ENCODE assay signal across 25 mouse cellular contexts in genomic region chr3:105675932-105676331, GRCm38 (mm10). TPM values are rescaled to one million over a fixed set of nuclear protein-coding genes. Genes with fewer than 3 reads are reported as not detected.
DNase-seq lines count a peak whose midpoint lies in the region; ATAC-seq and TF ChIP-seq lines count a peak whose summit lies in the region.
"Had no signal": no experiment of that assay in that cellular context is flagged by ENCODE, and none has a peak within 500 bp of the region (broad histone marks: within the 10 kb centered on the region; RNA-seq: fewer than 3 reads in every experiment).

No protein-coding gene starts in this region.

- H3K4me1 ChIP-seq in kidney, postnatal 0 days (replicated peaks; ENCODE audit: insufficient read depth, low read length) = no peaks in the 10 kb centered on the region
- H3K4me1 ChIP-seq in kidney, embryonic 15.5 days = no peaks in the 10 kb centered on the region
- peaks cover 2 to 10% of the 10 kb centered on the region in 2 experiments; a peak in 3 of 4 replicates for H3K4me1 ChIP-seq in CH12.LX (ENCODE audit: control insufficient read depth in 1 of 2, insufficient read depth in 2 of 2)
- H3K4me1 ChIP-seq: embryonic facial prominence, embryonic 12.5 days; forebrain, embryonic 15.5 days; heart, embryonic 12.5 days; liver, embryonic 13.5 days; lung, embryonic 15.5 days; stomach, embryonic 15.5 days had no signal

- in situ Hi-C loops in CH12.LX (cut with MboI; ENCODE audit: low pct_ligation_motif_present, low pct_unique_long_range_greater_than_20kb, low sequenced_read_pairs) = loop anchor here (10.0 to 25.0 kb wide), 2 partner anchors 136 to 769 kb away; partner anchors contain the start of gene Rap1a

- no peak overlapping the region for H3K4me2 ChIP-seq in kidney, postnatal 0 days (ENCODE audit: low read length)
- no peak overlapping the region for H3K4me2 ChIP-seq in kidney, embryonic 15.5 days
- H3K4me2 ChIP-seq in CH12.LX (ENCODE audit: insufficient read depth, low read depth, poor library complexity, severe bottlenecking) = no peak overlapping the region
- H3K4me2 ChIP-seq: embryonic facial prominence, embryonic 12.5 days; forebrain, embryonic 15.5 days; heart, embryonic 12.5 days; liver, embryonic 13.5 days; lung, embryonic 15.5 days; midbrain, embryonic 15.5 days; stomach, embryonic 15.5 days had no signal

- intact Hi-C loops in gastrocnemius, postnatal 14 days (cut with DNase I; ENCODE audit: low total_unique reads) = loop anchor here (2.0 kb wide), 1 partner anchor 223 kb away; no protein-coding TSS in a partner anchor

- TF ChIP-seq RAD21 in CH12.LX (IDR thresholded peaks at IDR 0.05; ENCODE audit: low read depth, low read length) = no peak

- no peak for TF ChIP-seq EP300 in CH12.LX (IDR thresholded peaks at IDR 0.05; ENCODE audit: low read length)

- no peak for TF ChIP-seq CTCF in kidney, postnatal 0 days (IDR thresholded peaks at IDR 0.05; ENCODE audit: low read depth)
- TF ChIP-seq CTCF in CH12.LX (conservative IDR thresholded peaks at IDR 0.05 in 1 of 2, IDR thresholded peaks at IDR 0.05 in 1 of 2; ENCODE audit: low read depth in 2 of 2, low read length in 2 of 2) = no peak

- no peak overlapping the region for H3K27ac ChIP-seq in kidney, postnatal 0 days
- H3K27ac ChIP-seq in kidney, embryonic 15.5 days = no peak overlapping the region
- no peak overlapping the region for H3K27ac ChIP-seq in CH12.LX (ENCODE audit: insufficient read depth, low read depth)
- H3K27ac ChIP-seq: embryonic facial prominence, embryonic 12.5 days; forebrain, embryonic 15.5 days; left cerebral cortex, adult 2 months; liver, embryonic 13.5 days; lung, embryonic 15.5 days; midbrain, embryonic 15.5 days; stomach, embryonic 15.5 days had no signal

- no peaks in the 10 kb centered on the region for H3K9me3 ChIP-seq in kidney, postnatal 0 days (replicated peaks; ENCODE audit: low read length)
- H3K9me3 ChIP-seq in kidney, embryonic 15.5 days (replicated peaks) = no peaks in the 10 kb centered on the region
- no peaks in the 10 kb centered on the region for H3K9me3 ChIP-seq in CH12.LX (replicated peaks; ENCODE audit: low read length)
- H3K9me3 ChIP-seq: embryonic facial prominence, embryonic 12.5 days; forebrain, embryonic 15.5 days; heart, embryonic 12.5 days; liver, embryonic 13.5 days; lung, embryonic 15.5 days; midbrain, embryonic 15.5 days; stomach, embryonic 15.5 days had no signal

- WGBS in kidney, postnatal 0 days = 28% methylated on average over 2 of the region's 2 CpGs
- WGBS in kidney, embryonic 15.5 days = 44% methylated on average over 2 of the region's 2 CpGs

- no peak for TF ChIP-seq POLR2A in CH12.LX (IDR thresholded peaks at IDR 0.05; ENCODE audit: low read depth, low read length)

- peaks cover 24% of the 10 kb centered on the region; the same call in 1 of the 2 replicates for H3K36me3 ChIP-seq in kidney, postnatal 0 days (ENCODE audit: insufficient read depth, low read length)
- peaks cover 43% of the 10 kb centered on the region for H3K36me3 ChIP-seq in kidney, embryonic 15.5 days
- peaks cover 26 to 43% of the 10 kb centered on the region in 2 experiments for H3K36me3 ChIP-seq in CH12.LX (replicated peaks in 1 of 2; ENCODE audit: control insufficient read depth in 1 of 2, insufficient read depth in 1 of 2, low read length in 1 of 2)

- no peaks in the 10 kb centered on the region for H3K27me3 ChIP-seq in kidney, postnatal 0 days (ENCODE audit: insufficient read depth, low read length)
- H3K27me3 ChIP-seq in kidney, embryonic 15.5 days = no peaks in the 10 kb centered on the region
- H3K27me3 ChIP-seq in CH12.LX (replicated peaks) = no peaks in the 10 kb centered on the region
- H3K27me3 ChIP-seq: embryonic facial prominence, embryonic 12.5 days; forebrain, embryonic 15.5 days; heart, embryonic 12.5 days; liver, embryonic 13.5 days; lung, embryonic 15.5 days; midbrain, embryonic 15.5 days; stomach, embryonic 15.5 days had no signal

- peak; percentile 34 for DNase-seq in kidney, postnatal 0 days (ENCODE audit: low spot score)
- DNase-seq in CH12.LX (ENCODE audit: extremely low read depth) = peak; percentile 44
- no peak for DNase-seq in gastrocnemius, postnatal 14 days
- no peak for DNase-seq in spleen, postnatal 4 days (ENCODE audit: low spot score in 2 of 2)
- no peak for DNase-seq in left cerebral cortex, adult 11 months (ENCODE audit: low spot score)
- DNase-seq: cerebellum, adult 9-10 months; heart, postnatal 14 days; kidney, adult 18-20 months; kidney, postnatal 14 days; liver, embryonic 13.5 days; right cerebral cortex, postnatal 14 days; spleen, adult 18-20 months; thymus, adult 18-20 months had no signal

- dilution Hi-C loops in CH12.LX (cut with MboI; ENCODE audit: extremely low pct_ligation_motif_present, extremely low pct_unique_long_range_greater_than_20kb, low sequenced_read_pairs) = loop anchor here (25.0 kb wide), 1 partner anchor 236 kb away; no protein-coding TSS in a partner anchor

- H3K4me3 ChIP-seq in kidney, postnatal 0 days (replicated peaks; ENCODE audit: low read depth, low read length) = no peak overlapping the region
- H3K4me3 ChIP-seq in kidney, embryonic 15.5 days (replicated peaks) = no peak overlapping the region
- no peak overlapping the region for H3K4me3 ChIP-seq in CH12.LX (replicated peaks in 1 of 3; ENCODE audit: low read depth in 2 of 3, low read length in 2 of 3, poor library complexity in 1 of 3)
- H3K4me3 ChIP-seq: embryonic facial prominence, embryonic 12.5 days; erythroblast, embryonic 14.5 days; forebrain, embryonic 15.5 days; heart, embryonic 12.5 days; left cerebral cortex, adult 2 months; liver, embryonic 13.5 days; lung, embryonic 15.5 days; midbrain, embryonic 15.5 days; myocyte; stomach, embryonic 15.5 days had no signal

- no peak for ATAC-seq in kidney, postnatal 0 days (replicated peaks; ENCODE audit: low FRiP score, low read depth)
- ATAC-seq in kidney, embryonic 15.5 days (replicated peaks; ENCODE audit: low FRiP score) = no peak
- peak; percentile 46 to 75; a peak in 2 of 4 replicates for ATAC-seq in hematopoietic stem cell, adult 5-6 weeks (replicated peaks in 1 of 2; ENCODE audit: insufficient read depth in 1 of 2, low FRiP score in 2 of 2, low TSS enrichment in 1 of 2, low read depth in 1 of 2, poor library complexity in 2 of 2, severe bottlenecking in 2 of 2)
- ATAC-seq: forebrain, embryonic 15.5 days; hindbrain, embryonic 16.5 days; midbrain, embryonic 15.5 days had no signal

- peaks cover 2% of the 10 kb centered on the region; the same call in 1 of the 2 replicates for H3K79me2 ChIP-seq in CH12.LX (replicated peaks; ENCODE audit: control insufficient read depth, extremely low read depth, insufficient read depth, poor library complexity, severe bottlenecking)

- H3K9ac ChIP-seq in kidney, postnatal 0 days (ENCODE audit: low read depth, low read length) = no peak overlapping the region
- H3K9ac ChIP-seq in kidney, embryonic 15.5 days = no peak overlapping the region
- H3K9ac ChIP-seq in CH12.LX (ENCODE audit: insufficient read depth, low read depth) = no peak overlapping the region
- H3K9ac ChIP-seq: embryonic facial prominence, embryonic 12.5 days; forebrain, embryonic 15.5 days; heart, embryonic 12.5 days; liver, embryonic 13.5 days; lung, embryonic 15.5 days; midbrain, embryonic 15.5 days; stomach, embryonic 15.5 days had no signal

TF ChIP-seq in CH12.LX, 34 proteins besides CTCF, POLR2A, EP300 and RAD21:
- TF ChIP-seq ZNF384 (IDR thresholded peaks at IDR 0.05; ENCODE audit: low read depth, low read length) = no peak
- TF ChIP-seq NRF1 (IDR thresholded peaks at IDR 0.05; ENCODE audit: low read depth, low read length) = no peak
- 0 out of 2 replicates have a peak, but pooled peaks have one; percentile 21 for TF ChIP-seq MYC (IDR thresholded peaks at IDR 0.05; ENCODE audit: low read depth, low read length)
- no peak for TF ChIP-seq USF2 (conservative IDR thresholded peaks at IDR 0.05; ENCODE audit: low read depth, low read length)
- no peak for TF ChIP-seq ELF1 (IDR thresholded peaks at IDR 0.05; ENCODE audit: low read depth, low read length)
- no peak for TF ChIP-seq SMC3 (IDR thresholded peaks at IDR 0.05; ENCODE audit: low read depth, low read length)
- TF ChIP-seq CHD2 (IDR thresholded peaks at IDR 0.05; ENCODE audit: low read length) = no peak
- no peak for TF ChIP-seq JUN (IDR thresholded peaks at IDR 0.05; ENCODE audit: insufficient read depth, low read depth, low read length)

RNA-seq across cellular contexts. Expression of gene Ddx20, which starts 11.4 kb away (rescaled TPM):
- polyA plus RNA-seq in kidney, postnatal 0 days (2015; fragmentation: Nextera tagmentation; extraction: Ambion mirVana) = 25.2 and 26.0 TPM in 2 replicates
- polyA plus RNA-seq in kidney, embryonic 15.5 days (2015; fragmentation: Nextera tagmentation; extraction: Ambion mirVana) = 38.0 and 38.7 TPM in 2 replicates
- total RNA-seq in CH12.LX (2012; rRNA removed) (30.8 and 40.9 TPM in 2 replicates), CH12.LX (2014; rRNA removed) (66.5 and 76.0 TPM in 2 replicates)
- polyA plus RNA-seq in CH12.LX (2012; ENCODE audit: insufficient read length, low read depth) = 42.0 and 50.4 TPM in 2 replicates
- 41.8 and 51.4 TPM in 2 replicates for total RNA-seq in hematopoietic stem cell, adult 5-6 weeks (2017)
- 1 to 10 TPM; 6.7 to 7.6 TPM for total RNA-seq in gastrocnemius, postnatal 14 days (2021)

RNA-seq across cellular contexts. Expression of gene Inka2, which starts 28.5 kb away (rescaled TPM):
- 0.67 and 0.85 TPM in 2 replicates for polyA plus RNA-seq in kidney, postnatal 0 days (2015; fragmentation: Nextera tagmentation; extraction: Ambion mirVana)
- polyA plus RNA-seq in kidney, embryonic 15.5 days (2015; fragmentation: Nextera tagmentation; extraction: Ambion mirVana) = 1.4 and 1.7 TPM in 2 replicates
- 3.1 and 3.4 TPM in 2 replicates for total RNA-seq in CH12.LX (2012; rRNA removed)
- total RNA-seq in CH12.LX (2014; rRNA removed) = 0.93 and 1.0 TPM in 2 replicates
- 1.9 and 2.5 TPM in 2 replicates for polyA plus RNA-seq in CH12.LX (2012; ENCODE audit: insufficient read length, low read depth)
- 0.30 TPM in 1 of 2 replicates, not detected in the other for total RNA-seq in hematopoietic stem cell, adult 5-6 weeks (2017)
- 1 to 10 TPM; 5.7 to 8.8 TPM for total RNA-seq in gastrocnemius, postnatal 14 days (2021)

Comparison
In these comparisons a context has a peak if more than half of its experiments do, and no peak if none do; other contexts are left out.
1. ATAC-seq: peak in hematopoietic stem cell, adult 5-6 weeks (2 of 2); none in kidney, postnatal 0 days (single experiment) and kidney, embryonic 15.5 days (single experiment).
2. DNase-seq: peak in kidney, postnatal 0 days (single experiment) and CH12.LX (single experiment); none in gastrocnemius, postnatal 14 days (single experiment), spleen, postnatal 4 days (0 of 2) and left cerebral cortex, adult 11 months (single experiment).